Mouse (Mus musculus) limb, embryonic 14.5 days (tissue): ENCODE results near the gene Agbl1. TPM values are rescaled to one million over a fixed set of nuclear protein-coding genes. Genes with fewer than 3 reads are reported as not detected.

Experiments used
- ATAC-seq: fragments of 200-750 bp; cut with Nextera tagmentation; 2 replicates; pipeline ENCODE4 v1.8.0; 2017; ENCODE audit warnings: low read depth, moderate number of reproducible peaks, moderate TSS enrichment; ENCODE audit not compliant: low FRiP score
- DNase-seq: peaks from one replicate; pipeline ENCODE4 v3.0.0-alpha.2; 2015; ENCODE audit warnings: low spot score
- H3K27ac ChIP-seq: fragments of 300-500 bp; sonication (generic); replicated peaks from 2 replicates; pipeline ENCODE4 v1.5.1; 2014; ENCODE audit warnings: low read depth, mild to moderate bottlenecking, low read length, moderate library complexity, mixed read lengths
- H3K27me3 ChIP-seq: fragments of 300-500 bp; sonication (generic); 2 replicates; pipeline ENCODE4 v1.6.1; 2014; ENCODE audit warnings: low read length, mixed read lengths; ENCODE audit not compliant: control insufficient read depth, insufficient read depth
- H3K36me3 ChIP-seq: fragments of 300-500 bp; sonication (generic); 2 replicates; pipeline ENCODE4 v1.6.1; 2014; ENCODE audit warnings: mild to moderate bottlenecking, low read length, moderate library complexity, mixed read lengths; ENCODE audit not compliant: control insufficient read depth, insufficient read depth
- H3K4me1 ChIP-seq: fragments of 300-500 bp; sonication (generic); 2 replicates; pipeline ENCODE4 v1.6.1; 2014; ENCODE audit warnings: antibody characterized with exemption, low read length, mixed read lengths; ENCODE audit not compliant: control insufficient read depth, insufficient read depth
- H3K4me2 ChIP-seq: fragments of 300-500 bp; sonication (generic); replicated peaks from 2 replicates; pipeline ENCODE4 v1.6.1; 2014; ENCODE audit warnings: low read depth, mild to moderate bottlenecking, low read length, moderate library complexity; ENCODE audit not compliant: severe bottlenecking
- H3K4me3 ChIP-seq: fragments of 300-500 bp; sonication (generic); replicated peaks from 2 replicates; pipeline ENCODE4 v1.5.1; 2014; ENCODE audit warnings: low read length
- H3K9ac ChIP-seq: fragments of 300-500 bp; sonication (generic); 2 replicates; pipeline ENCODE4 v1.6.1; 2014; ENCODE audit warnings: mild to moderate bottlenecking, low read depth, low read length, moderate library complexity; ENCODE audit not compliant: severe bottlenecking
- H3K9me3 ChIP-seq: fragments of 300-500 bp; sonication (generic); 2 replicates; pipeline ENCODE4 v1.6.1; 2016; ENCODE audit warnings: low read length; ENCODE audit not compliant: control insufficient read depth
- POLR2A ChIP-seq: fragments of 200-500 bp; IDR thresholded peaks from 2 replicates; pipeline ENCODE4 v1.8.0; 2012; ENCODE audit warnings: inconsistent platforms, mild to moderate bottlenecking, moderate library complexity, borderline replicate concordance; ENCODE audit not compliant: insufficient read depth, insufficient read length; ENCODE audit errors: extremely low read depth
- WGBS: fragments of 180-500 bp; shearing (Covaris S2); extraction: QIAGEN DNeasy Blood & Tissue Kit; methylation state at CpG from one replicate; pipeline ENCODE4 v1.1.7; 2014; 5-methylcytosine and 5-hydroxymethylcytosine counted together
- polyA plus RNA-seq, 2 experiments: library from polyadenylated mRNA; depleted of rRNA in 1 of 2; stranded (reverse) in 1 of 2; unstranded in 1 of 2; fragments of >200 nt; fragmentation: Nextera tagmentation in 1 of 2; extraction: Ambion mirVana in 1 of 2; gene quantifications; 2 replicates each; pipeline versions ENCODE4 v1.2.1 to v1.2.3; 2012 to 2014

The Agbl1 gene
- polyA plus RNA-seq, 2 experiments, result 0.14 to 0.15 TPM

GRCm38 (mm10) chr7:76410403-76411180 is 180.9 kb downstream of the Agbl1 start:
- no peak overlapping the region for H3K4me2 ChIP-seq
- WGBS, result 67% methylated on average over 9 of the region's 9 CpGs
- no peaks in the 10 kb centered on the region for H3K27me3 ChIP-seq
- H3K27ac ChIP-seq, result no peak overlapping the region
- no peaks in the 10 kb centered on the region for H3K36me3 ChIP-seq
- H3K4me1 ChIP-seq, result no peaks in the 10 kb centered on the region
- no peak overlapping the region for H3K4me3 ChIP-seq
- no peak for TF ChIP-seq POLR2A
- H3K9ac ChIP-seq, result no peak overlapping the region
- ATAC-seq, result no peak
- no peak for DNase-seq
- no peaks in the 10 kb centered on the region for H3K9me3 ChIP-seq

DNA sequence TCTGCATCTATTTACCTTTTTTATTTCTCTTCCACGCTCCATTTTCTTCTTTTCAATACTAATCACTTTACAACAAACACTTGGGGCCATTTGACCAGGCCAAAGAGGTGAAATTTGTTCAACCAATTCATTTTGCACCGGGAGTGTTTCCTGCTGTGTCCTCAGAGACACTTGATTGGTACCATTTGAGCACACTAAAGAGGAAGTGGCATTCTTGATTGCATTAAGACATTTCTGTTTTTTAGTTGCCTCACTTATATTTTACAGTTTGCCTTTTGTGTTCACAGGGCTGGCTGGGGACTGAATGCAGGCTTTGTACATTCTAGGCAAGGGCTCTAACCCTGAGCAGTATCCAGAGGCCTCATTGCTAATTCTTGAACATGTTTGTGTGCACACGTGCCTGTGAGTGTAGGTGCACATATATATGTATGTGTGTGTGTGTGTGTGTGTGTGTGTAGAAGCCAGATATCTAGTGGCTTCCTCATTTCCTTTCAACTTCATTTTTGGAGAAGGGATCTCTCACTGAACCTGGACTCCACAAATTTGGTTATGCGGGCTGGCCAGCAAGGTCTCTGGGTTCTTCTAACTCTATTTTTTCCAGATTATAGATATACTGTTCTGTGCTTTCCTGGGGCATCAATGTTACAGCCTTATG is 182.4 kb downstream of the Agbl1 start:
- no peak for TF ChIP-seq POLR2A
- H3K27me3 ChIP-seq, result no peaks in the 10 kb centered on the region
- DNase-seq (no peak), ATAC-seq (no peak)
- no peaks in the 10 kb centered on the region for H3K9me3 ChIP-seq
- WGBS, result 57% methylated on average over 4 of the region's 4 CpGs
- no peak overlapping the region for H3K9ac ChIP-seq
- no peak overlapping the region for H3K4me3 ChIP-seq
- H3K4me1 ChIP-seq, result no peaks in the 10 kb centered on the region
- H3K36me3 ChIP-seq, result no peaks in the 10 kb centered on the region
- no peak overlapping the region for H3K27ac ChIP-seq
- H3K4me2 ChIP-seq, result no peak overlapping the region

DNA sequence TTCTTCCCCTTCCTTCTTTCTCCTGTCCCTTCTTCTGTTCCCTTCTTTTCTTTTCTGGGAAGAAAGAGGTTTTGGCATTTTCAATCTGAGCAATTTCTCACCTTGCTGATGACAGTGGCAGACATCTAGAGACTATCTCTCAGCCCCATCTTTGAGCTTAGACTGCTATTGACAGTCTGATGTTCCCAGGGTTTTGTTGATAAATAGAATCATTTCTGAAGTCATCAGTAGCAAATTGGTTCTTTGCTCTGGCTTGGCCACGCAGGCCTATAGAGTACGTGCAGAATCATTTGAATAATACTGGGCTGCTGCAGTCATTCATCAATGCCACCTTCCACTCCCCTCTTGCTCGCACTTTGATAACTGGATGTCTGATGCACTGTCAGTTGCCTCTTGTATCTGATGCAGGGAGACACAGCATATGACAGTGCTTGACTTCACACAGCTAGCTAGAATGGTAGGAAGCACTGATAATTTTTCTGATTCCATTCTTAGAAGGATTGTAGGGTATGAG is 186.5 kb downstream of the Agbl1 start:
- Histone ChIP-seq H3K4me3 (no peak overlapping the region), H3K27ac (no peak overlapping the region), H3K9me3 (no peaks in the 10 kb centered on the region), H3K4me2 (no peak overlapping the region), H3K4me1 (no peaks in the 10 kb centered on the region), H3K36me3 (no peaks in the 10 kb centered on the region), H3K9ac (no peak overlapping the region), H3K27me3 (no peaks in the 10 kb centered on the region)
- ATAC-seq (no peak), DNase-seq (no peak)
- 71% methylated on average over 3 of the region's 3 CpGs for WGBS
- TF ChIP-seq POLR2A, result no peak

GRCm38 (mm10) chr7:76438581-76438980 is 208.9 kb downstream of the Agbl1 start:
- DNase-seq (no peak), ATAC-seq (no peak)
- TF ChIP-seq POLR2A, result no peak
- Histone ChIP-seq H3K4me1 (no peaks in the 10 kb centered on the region), H3K9me3 (no peaks in the 10 kb centered on the region), H3K36me3 (no peaks in the 10 kb centered on the region), H3K27ac (no peak overlapping the region), H3K27me3 (no peaks in the 10 kb centered on the region), H3K4me2 (no peak overlapping the region), H3K4me3 (no peak overlapping the region), H3K9ac (no peak overlapping the region)

- TF ChIP-seq POLR2A, result no peak
- H3K4me3 ChIP-seq, result no peak overlapping the region
- no peaks in the 10 kb centered on the region for H3K27me3 ChIP-seq
- WGBS, result 62% methylated on average over 4 of the region's 4 CpGs
- ATAC-seq, result no peak
- no peaks in the 10 kb centered on the region for H3K9me3 ChIP-seq
- no peaks in the 10 kb centered on the region for H3K4me1 ChIP-seq
- no peak overlapping the region for H3K4me2 ChIP-seq
- H3K9ac ChIP-seq, result no peak overlapping the region
- no peak for DNase-seq
- no peak overlapping the region for H3K27ac ChIP-seq
- no peaks in the 10 kb centered on the region for H3K36me3 ChIP-seq
These were observed 209.3 kb downstream of the Agbl1 start for GRCm38 (mm10) chr7:76438988-76439387.
